Mouse (Mus musculus) kidney, embryonic 15.5 days (tissue): ENCODE data around the gene AC141477.1. TPM values are rescaled to one million over a fixed set of nuclear protein-coding genes. Genes with fewer than 3 reads are reported as not detected.
A peak's percentile ranks its signal among the peaks of the same experiment; 100 is the strongest.

Experiments used
- ATAC-seq: fragments of 200-750 bp; cut with Nextera tagmentation; replicated peaks from 2 replicates; pipeline ENCODE4 v1.8.0; 2017; ENCODE audit warnings: moderate TSS enrichment; ENCODE audit not compliant: low FRiP score
- H3K27ac ChIP-seq: fragments of 300-500 bp; sonication (generic); 2 replicates; pipeline ENCODE4 v1.5.1; 2015; ENCODE audit warnings: mild to moderate bottlenecking, inconsistent platforms
- H3K27me3 ChIP-seq: fragments of 300-500 bp; sonication (generic); 2 replicates; pipeline ENCODE4 v1.6.1; 2015; ENCODE audit warnings: inconsistent platforms
- H3K36me3 ChIP-seq: fragments of 300-500 bp; sonication (generic); 2 replicates; pipeline ENCODE4 v1.6.1; 2015; ENCODE audit warnings: inconsistent platforms
- H3K4me1 ChIP-seq: fragments of 300-500 bp; sonication (generic); 2 replicates; pipeline ENCODE4 v1.6.1; 2015; ENCODE audit warnings: inconsistent platforms
- H3K4me2 ChIP-seq: fragments of 300-500 bp; sonication (generic); 2 replicates; pipeline ENCODE4 v1.6.1; 2015; ENCODE audit warnings: moderate library complexity, mild to moderate bottlenecking, inconsistent platforms
- H3K4me3 ChIP-seq: fragments of 300-500 bp; sonication (generic); replicated peaks from 2 replicates; pipeline ENCODE4 v1.5.1; 2015; ENCODE audit warnings: mild to moderate bottlenecking, inconsistent platforms
- H3K9ac ChIP-seq: fragments of 300-500 bp; sonication (generic); 2 replicates; pipeline ENCODE4 v1.6.1; 2015; ENCODE audit warnings: mild to moderate bottlenecking, inconsistent platforms
- H3K9me3 ChIP-seq: fragments of 300-500 bp; sonication (generic); replicated peaks from 2 replicates; pipeline ENCODE4 v1.6.1; 2016; ENCODE audit warnings: inconsistent platforms
- WGBS: fragments of 180-500 bp; shearing (Covaris S2); methylation state at CpG from one replicate; pipeline ENCODE4 v1.1.7; 2015; ENCODE audit warnings: mixed read lengths; 5-methylcytosine and 5-hydroxymethylcytosine counted together
- polyA plus RNA-seq: library from polyadenylated mRNA; unstranded; fragments of >200 nt; fragmentation: Nextera tagmentation; extraction: Ambion mirVana; gene quantifications from 2 replicates; pipeline ENCODE4 v1.2.1, GENCODE M21; 2015

The AC141477.1 gene
- polyA plus RNA-seq, 1 experiment from 2014 or later = not detected

DNA sequence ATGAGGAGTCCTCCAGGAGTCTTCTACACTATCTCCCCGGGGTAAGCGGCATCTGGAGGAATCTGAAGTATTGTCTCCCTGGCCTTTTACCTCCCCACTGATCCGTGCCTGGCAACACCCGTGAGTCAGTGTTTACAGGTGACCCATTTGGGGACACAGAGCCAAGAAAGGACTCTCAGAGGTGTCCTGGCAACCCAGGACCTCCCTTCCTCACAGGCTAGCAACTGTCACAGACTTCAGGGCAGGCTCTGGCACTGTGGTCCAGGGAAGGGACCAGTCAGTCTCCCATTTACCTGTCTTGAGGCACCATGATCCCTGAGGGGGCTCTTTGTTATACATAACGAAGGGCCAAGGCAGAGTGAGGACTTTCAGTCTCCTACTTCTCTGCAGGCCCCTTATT, 8.6 kb upstream of the AC141477.1 start, which contains the start of gene 2610028H24Rik:
Gene 2610028H24Rik, plus strand, starts transcription at position 231 of the 400 bp plus-strand sequence.
- WGBS = 63% methylated on average over 5 of the region's 5 CpGs
- H3K9me3 ChIP-seq = no peaks in the 10 kb centered on the region
- no peaks in the 10 kb centered on the region for H3K4me1 ChIP-seq
- no peak within 1 kb of the TSS for H3K4me2 ChIP-seq
- H3K27ac ChIP-seq = no peak within 1 kb of the TSS
- H3K4me3 ChIP-seq = no peak within 1 kb of the TSS
- H3K27me3 ChIP-seq = no peaks in the 10 kb centered on the region
- H3K36me3 ChIP-seq = no peaks in the 10 kb centered on the region
- H3K9ac ChIP-seq = no peak within 1 kb of the TSS
- ATAC-seq = no peak

DNA sequence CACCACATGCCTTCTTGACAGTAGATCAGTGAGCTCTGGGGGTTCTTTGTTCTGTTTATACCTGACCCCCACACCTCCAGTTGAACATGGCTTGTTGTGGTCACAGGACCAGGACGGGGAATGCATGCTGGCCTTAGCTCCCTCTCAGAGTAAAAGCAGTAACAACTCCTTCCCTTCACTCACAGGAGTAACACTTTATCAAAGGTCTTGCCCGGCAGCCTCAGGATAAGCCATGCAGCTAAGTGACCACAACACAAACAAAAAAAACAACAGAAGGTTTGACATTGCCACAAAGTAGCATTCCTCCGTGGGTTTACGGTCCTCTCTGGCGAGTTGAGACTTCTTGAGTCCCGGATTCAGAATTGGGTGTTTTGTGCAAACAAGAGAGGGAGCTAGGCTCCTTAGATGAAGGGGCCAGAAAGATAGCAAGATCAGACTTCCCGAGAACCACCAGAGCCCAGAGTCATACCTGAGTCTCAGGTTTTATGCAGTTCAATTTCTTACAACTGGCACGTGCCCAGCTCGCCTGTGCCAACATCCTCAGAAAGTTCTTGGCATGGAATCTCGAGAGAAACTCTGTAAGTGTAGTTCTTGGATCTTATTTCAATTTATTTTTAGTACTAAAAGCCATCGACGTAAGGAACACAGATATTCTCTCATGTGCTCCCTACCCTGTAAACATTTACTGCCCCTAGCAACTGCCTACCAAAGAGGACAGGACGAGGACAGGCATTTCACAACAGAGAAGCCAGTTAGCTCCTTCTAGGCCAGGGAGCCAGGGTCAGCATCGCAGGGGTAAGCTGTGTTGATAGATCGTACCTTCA, 7.4 kb upstream of the AC141477.1 start:
- no peaks in the 10 kb centered on the region for H3K27me3 ChIP-seq
- no peak overlapping the region for H3K9ac ChIP-seq
- H3K27ac ChIP-seq = no peak overlapping the region
- H3K4me3 ChIP-seq = no peak overlapping the region
- WGBS = 81% methylated on average over 15 of the region's 15 CpGs
- H3K36me3 ChIP-seq = no peaks in the 10 kb centered on the region
- H3K4me1 ChIP-seq = peaks cover 8% of the 10 kb centered on the region
- H3K9me3 ChIP-seq = no peaks in the 10 kb centered on the region
- H3K4me2 ChIP-seq = no peak overlapping the region
- no peak for ATAC-seq

DNA sequence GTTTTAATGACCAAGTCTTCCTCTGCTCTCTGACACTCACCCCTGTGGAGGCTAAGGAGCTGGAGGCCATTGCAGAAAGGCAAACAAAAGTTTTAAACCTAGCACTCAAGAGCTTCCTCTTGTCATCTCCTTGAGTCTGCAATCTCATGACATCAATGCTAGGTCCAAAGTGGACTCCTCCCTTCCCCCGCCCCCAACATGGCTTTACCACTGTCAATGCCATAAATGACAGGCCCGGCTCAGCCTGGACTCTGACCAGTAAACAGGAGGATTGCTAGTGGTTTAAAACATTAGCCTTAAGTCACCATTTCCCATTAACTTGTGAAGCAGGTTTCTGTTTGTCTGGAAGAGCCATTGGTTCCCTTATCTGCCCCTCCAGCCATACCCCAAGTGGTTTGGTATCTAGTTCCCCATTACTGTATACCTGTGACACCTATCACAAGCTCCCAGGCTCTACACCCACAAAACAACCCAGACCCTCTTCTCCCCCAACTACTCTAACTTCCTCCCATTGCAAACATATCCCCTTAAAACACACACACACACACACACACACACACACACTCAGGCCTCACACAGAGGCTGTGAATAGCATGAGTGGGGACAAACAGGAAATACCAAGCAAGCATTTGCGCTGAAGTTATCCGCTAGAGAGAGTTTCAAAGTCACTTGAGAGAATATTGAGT, 5.9 kb upstream of the AC141477.1 start:
- ATAC-seq = no peak
- Histone ChIP-seq H3K4me1 (peaks cover 17% of the 10 kb centered on the region), H3K4me2 (no peak overlapping the region), H3K4me3 (no peak overlapping the region), H3K27ac (no peak overlapping the region), H3K9me3 (no peaks in the 10 kb centered on the region), H3K9ac (no peak overlapping the region), H3K27me3 (no peaks in the 10 kb centered on the region), H3K36me3 (no peaks in the 10 kb centered on the region)
- WGBS = 71% methylated on average over 4 of the region's 4 CpGs

DNA sequence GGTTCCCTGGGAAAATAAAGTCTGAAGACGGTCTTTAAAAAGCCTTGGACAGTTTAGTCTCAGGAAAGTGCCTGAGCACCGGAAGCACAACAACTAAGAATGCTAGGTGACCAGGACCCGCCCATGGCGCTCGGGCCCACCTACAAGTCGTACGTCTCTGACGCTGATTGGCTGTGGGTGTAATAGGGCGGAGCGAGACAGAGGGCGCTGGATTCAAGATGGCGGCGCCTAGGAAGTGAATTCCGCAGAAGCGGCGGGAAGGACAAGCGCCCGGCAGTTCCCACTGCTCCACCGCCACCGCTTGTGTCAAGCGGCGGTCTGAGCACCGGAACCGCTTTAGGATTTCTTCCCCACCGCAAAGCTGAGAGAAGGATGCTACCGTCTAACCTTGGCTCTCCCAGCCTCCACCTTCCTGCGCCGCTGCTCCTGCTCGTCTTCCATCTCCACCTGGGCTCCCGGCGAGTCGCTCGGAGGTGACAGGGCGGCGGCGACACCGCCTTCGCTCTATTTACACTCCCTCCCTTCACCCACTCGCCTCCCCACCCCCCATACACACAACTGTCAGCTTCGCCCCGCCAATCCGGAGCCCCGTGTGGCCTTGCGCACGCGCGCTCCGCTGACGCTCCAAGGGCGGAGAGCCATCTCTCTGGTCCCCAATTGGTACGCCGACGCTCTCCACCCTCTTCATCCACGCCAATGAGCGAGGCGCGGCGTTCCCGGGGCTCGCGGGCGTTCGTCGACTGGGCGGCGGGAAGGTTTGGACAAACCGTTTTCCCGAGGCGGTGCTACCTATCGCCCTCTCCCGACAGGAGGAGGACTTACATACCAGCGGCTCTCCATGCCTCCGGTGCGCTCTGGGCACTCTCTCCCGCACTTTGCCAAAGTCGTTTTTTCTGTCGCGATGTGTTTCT, 2.2 kb upstream of the AC141477.1 start, which contains the start of gene Pcnt:
Gene Pcnt, minus strand, starts transcription at position 609 of the 911 bp plus-strand sequence.
- Histone ChIP-seq H3K9ac (peak within 1 kb of the TSS; percentile 78), H3K36me3 (peaks cover 29% of the 10 kb centered on the region), H3K4me2 (peak within 1 kb of the TSS; percentile 85), H3K27ac (peak within 1 kb of the TSS; percentile 99), H3K27me3 (no peaks in the 10 kb centered on the region), H3K4me3 (peak within 1 kb of the TSS; percentile 96), H3K9me3 (no peaks in the 10 kb centered on the region), H3K4me1 (peaks cover 18% of the 10 kb centered on the region)
- ATAC-seq = peak; percentile 99
- under 1% methylated on average over 78 of the region's 78 CpGs for WGBS

DNA sequence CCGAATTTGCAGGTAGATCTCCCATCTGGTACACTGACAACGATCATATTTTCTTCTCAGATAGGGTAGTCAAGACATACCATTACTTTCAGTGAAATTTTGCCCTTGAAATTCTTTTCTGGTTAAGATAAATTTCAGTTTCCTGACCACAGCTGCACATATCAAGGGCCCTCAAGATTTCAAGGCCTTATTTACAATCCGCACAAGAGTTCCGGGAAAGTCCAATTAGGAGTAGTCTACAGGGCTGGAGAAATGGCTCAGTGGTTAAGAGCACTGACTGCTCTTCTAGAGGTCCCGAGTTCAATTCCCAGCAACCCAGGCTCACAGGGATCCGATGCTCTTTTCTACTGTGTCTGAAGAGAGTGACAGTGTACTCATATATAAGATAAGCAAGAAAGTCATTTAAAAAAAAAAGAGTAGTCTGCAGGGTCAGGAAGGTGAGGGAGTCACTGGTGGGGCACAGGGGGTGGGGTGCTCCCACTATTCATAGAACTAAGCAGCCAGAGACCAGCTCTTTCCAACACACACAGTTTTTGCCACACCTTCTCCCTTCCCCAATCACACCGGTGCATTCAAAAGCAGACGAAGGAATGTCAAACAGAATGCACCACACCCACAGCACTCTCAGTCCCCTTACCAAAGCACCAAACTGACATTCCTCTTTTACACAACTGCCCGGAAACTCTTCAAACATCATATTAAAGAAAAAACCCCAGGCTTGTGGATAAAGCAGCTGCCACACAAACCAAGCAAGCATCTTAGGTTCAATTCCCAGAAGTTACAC, 945 bp downstream of the AC141477.1 start:
- no peaks in the 10 kb centered on the region for H3K27me3 ChIP-seq
- no peak for ATAC-seq
- H3K27ac ChIP-seq = no peak overlapping the region
- H3K4me2 ChIP-seq = no peak overlapping the region
- H3K36me3 ChIP-seq = peaks cover 61% of the 10 kb centered on the region
- no peak overlapping the region for H3K9ac ChIP-seq
- H3K4me1 ChIP-seq = peaks cover 18% of the 10 kb centered on the region
- H3K4me3 ChIP-seq = no peak overlapping the region
- no peaks in the 10 kb centered on the region for H3K9me3 ChIP-seq
- 94% methylated on average over 9 of the region's 9 CpGs for WGBS

DNA sequence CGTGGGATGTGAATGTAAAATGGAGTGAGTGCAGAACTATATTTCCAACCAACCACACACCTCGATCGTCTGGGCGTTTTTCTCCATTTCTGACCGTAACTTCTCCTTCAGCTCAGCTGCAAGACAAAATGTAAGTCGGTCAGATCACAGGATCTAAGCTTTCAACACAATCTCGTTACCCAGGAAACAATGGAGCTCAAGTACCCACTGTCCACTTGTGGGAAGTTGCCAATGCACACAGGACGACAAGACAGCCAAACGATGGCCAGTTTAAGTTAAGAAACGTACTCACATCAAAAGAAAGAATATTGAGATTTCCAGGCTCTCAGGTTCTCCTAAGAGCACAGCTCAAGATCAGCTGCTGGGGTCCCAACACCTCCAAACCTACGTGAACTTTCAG, 6.3 kb downstream of the AC141477.1 start:
- peaks cover 100% of the 10 kb centered on the region for H3K36me3 ChIP-seq
- no peak overlapping the region for H3K4me3 ChIP-seq
- ATAC-seq = no peak
- no peaks in the 10 kb centered on the region for H3K9me3 ChIP-seq
- no peak overlapping the region for H3K4me2 ChIP-seq
- 93% methylated on average over 11 of the region's 11 CpGs for WGBS
- H3K9ac ChIP-seq = no peak overlapping the region
- H3K27me3 ChIP-seq = no peaks in the 10 kb centered on the region
- H3K27ac ChIP-seq = no peak overlapping the region
- H3K4me1 ChIP-seq = no peaks in the 10 kb centered on the region

DNA sequence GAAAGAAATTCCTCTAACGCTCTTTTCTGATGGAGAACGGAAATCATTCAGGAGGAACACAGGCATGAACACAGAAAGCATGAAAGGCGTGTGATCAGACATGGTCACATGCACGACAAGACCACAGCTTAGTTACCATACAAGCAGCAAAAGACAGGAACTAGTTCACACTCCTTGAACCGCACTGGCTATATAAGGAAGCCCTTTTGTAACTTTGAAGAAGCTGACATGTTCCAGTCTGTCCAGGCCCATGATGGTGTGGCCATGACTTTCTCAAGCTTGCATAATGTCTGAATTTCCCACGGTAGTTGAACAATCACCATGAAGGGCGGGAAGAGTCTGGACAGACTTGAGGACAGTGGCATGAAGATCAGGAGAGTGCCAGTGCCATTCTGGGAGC, 14.6 kb downstream of the AC141477.1 start:
- 98% methylated on average over 7 of the region's 7 CpGs for WGBS

DNA sequence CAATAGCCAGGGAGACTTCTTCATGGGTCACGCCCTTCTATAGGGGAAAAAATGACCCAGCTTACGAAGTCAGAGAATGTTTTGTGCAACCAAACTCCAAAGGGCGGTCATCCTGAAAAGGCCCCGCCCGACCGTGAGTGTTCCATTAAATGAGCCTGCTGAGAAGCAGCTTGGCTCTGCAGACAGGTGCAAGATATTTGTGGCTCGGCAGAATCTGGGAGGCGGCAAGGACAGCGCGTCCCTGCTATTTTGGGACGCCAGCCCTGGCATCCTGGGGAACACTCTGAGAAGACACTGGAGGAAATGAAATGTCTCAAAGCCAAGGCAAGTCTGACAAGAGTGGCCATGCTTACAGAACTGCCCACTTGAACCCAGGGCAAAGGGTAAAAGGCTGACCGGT, 23.4 kb downstream of the AC141477.1 start:
- no peaks in the 10 kb centered on the region for H3K27me3 ChIP-seq
- WGBS = 85% methylated on average over 12 of the region's 12 CpGs
- no peak overlapping the region for H3K27ac ChIP-seq
- H3K9me3 ChIP-seq = no peaks in the 10 kb centered on the region
- H3K4me1 ChIP-seq = no peaks in the 10 kb centered on the region
- H3K36me3 ChIP-seq = peaks cover 99% of the 10 kb centered on the region
- no peak overlapping the region for H3K4me3 ChIP-seq
- ATAC-seq = no peak
- no peak overlapping the region for H3K4me2 ChIP-seq
- H3K9ac ChIP-seq = no peak overlapping the region

More for the DNA sequence above, 14.6 kb downstream of the AC141477.1 start:
- no peak overlapping the region for H3K9ac ChIP-seq
- H3K36me3 ChIP-seq = peaks cover 99% of the 10 kb centered on the region
- ATAC-seq = no peak
- H3K4me2 ChIP-seq = no peak overlapping the region
- H3K27me3 ChIP-seq = no peaks in the 10 kb centered on the region
- H3K27ac ChIP-seq = no peak overlapping the region
- H3K4me3 ChIP-seq = no peak overlapping the region
- H3K9me3 ChIP-seq = no peaks in the 10 kb centered on the region
- no peaks in the 10 kb centered on the region for H3K4me1 ChIP-seq

DNA sequence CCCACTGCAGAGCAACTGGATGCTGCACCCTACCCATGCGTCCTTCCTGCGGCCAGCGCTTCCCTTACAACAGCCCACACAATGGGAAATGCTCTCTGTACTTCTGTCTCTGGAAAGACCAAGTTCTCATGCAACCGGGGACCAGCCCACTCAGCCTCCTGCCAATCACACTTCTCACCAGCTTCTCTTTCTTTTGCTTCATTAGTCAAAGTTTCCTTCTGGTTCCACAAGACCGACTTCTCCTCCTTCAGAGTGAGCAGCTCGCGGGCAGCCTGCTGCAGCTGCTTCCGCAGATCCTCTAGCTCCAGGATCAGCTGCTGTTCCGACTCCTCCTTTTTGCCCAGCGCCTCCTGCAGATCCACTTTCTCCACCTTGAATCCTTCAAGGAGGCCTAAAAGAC, 31.7 kb downstream of the AC141477.1 start:
- Histone ChIP-seq H3K4me2 (no peak overlapping the region), H3K9me3 (no peaks in the 10 kb centered on the region), H3K27ac (0 out of 2 replicates have a peak overlapping the region, but pooled peaks have one; percentile 13), H3K36me3 (peaks cover 90% of the 10 kb centered on the region), H3K9ac (no peak overlapping the region), H3K27me3 (no peaks in the 10 kb centered on the region), H3K4me3 (no peak overlapping the region), H3K4me1 (no peaks in the 10 kb centered on the region; the same call in 1 of the 2 replicates)
- ATAC-seq = no peak
- WGBS = 61% methylated on average over 10 of the region's 10 CpGs

DNA sequence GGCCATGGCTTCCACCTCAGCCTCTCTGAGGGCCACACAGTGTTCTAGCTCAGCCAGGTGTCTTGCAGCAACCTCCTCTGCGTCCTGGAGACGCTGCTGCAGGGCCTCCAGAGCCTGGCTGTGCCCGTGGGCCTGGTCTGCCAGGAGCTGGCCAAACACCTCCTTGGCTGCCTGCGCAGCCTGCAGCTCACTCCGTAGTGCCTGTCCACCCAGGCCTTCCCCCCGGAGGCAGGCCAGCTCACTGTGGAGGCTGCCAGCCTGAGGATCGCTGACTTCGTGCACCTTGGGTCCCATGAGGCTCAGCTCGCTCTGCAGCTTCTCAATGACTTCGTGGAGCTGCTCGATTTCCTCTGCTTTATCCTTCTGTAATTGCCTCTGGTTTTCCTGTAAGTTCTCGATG, 47.6 kb downstream of the AC141477.1 start:
- H3K27ac ChIP-seq = no peak overlapping the region
- 94% methylated on average over 12 of the region's 12 CpGs for WGBS

DNA sequence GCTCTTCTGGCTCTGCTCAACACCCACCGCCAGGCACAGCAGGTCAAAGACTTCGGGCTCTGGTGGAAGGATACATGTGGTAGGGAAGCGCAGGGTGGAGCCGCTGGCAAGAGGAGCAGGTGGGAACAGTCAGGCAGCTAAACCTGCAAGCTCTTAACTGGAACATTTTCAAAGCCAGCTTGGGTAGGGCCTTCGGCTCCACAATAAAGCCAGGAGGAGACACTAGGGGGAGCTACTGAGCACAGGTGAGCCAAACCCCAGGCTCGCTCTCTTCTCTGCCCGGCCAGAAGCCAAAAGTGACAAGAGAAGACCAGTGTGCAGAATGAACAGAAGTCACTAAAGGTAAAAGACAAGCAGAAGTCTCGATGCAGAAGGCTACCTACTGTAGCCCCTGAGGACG, 48.5 kb downstream of the AC141477.1 start:
- Histone ChIP-seq H3K36me3 (peaks cover 88% of the 10 kb centered on the region), H3K9me3 (no peaks in the 10 kb centered on the region), H3K4me3 (no peak overlapping the region), H3K27ac (no peak overlapping the region), H3K4me1 (no peaks in the 10 kb centered on the region), H3K27me3 (no peaks in the 10 kb centered on the region), H3K9ac (no peak overlapping the region), H3K4me2 (no peak overlapping the region)
- no peak for ATAC-seq
- WGBS = 88% methylated on average over 9 of the region's 9 CpGs

More for the DNA sequence above, 47.6 kb downstream of the AC141477.1 start:
- Histone ChIP-seq H3K4me3 (no peak overlapping the region), H3K4me1 (no peaks in the 10 kb centered on the region), H3K9me3 (no peaks in the 10 kb centered on the region), H3K36me3 (peaks cover 89% of the 10 kb centered on the region), H3K27me3 (no peaks in the 10 kb centered on the region), H3K9ac (no peak overlapping the region), H3K4me2 (no peak overlapping the region)
- ATAC-seq = no peak
